Mouse (Mus musculus): ENCODE data around the gene Gm10306. TPM values are rescaled to one million over a fixed set of nuclear protein-coding genes. Genes with fewer than 3 reads are reported as not detected.

Gene Gm10306
- polyA plus RNA-seq, 1 experiment: not detected

DNA sequence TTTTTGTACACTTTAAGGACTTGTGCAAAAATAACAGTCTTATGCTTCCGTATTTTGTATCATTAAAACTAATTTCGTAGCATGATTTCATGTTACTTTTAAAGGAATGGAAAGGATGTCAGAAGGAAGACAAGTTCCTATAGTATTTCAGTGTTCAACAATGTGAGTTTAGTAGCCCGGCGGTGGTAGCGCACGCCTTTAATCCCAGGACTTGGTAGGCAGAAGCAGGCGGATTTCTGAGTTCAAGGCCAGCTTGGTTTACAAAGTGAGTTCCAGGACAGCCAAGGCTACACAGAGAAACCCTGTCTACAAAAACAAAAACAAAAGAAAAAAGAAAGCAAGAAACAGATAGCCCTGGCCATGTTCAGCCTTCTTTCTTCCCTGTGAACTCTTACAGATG is 799 bp downstream of the Gm10306 start:
- peaks cover 2% of the 10 kb centered on the region; the same call in 1 of the 2 replicates for H3K4me1 ChIP-seq (ENCODE audit: control insufficient read depth, insufficient read depth, low read length)
- H3K4me3 ChIP-seq (ENCODE audit: insufficient read depth, low read depth, low read length): no peak overlapping the region
- no peak for TF ChIP-seq POLR2A (IDR thresholded peaks at IDR 0.05; ENCODE audit: insufficient read depth, low read depth, low read length)
- no peak for TF ChIP-seq CTCF (IDR thresholded peaks at IDR 0.05; ENCODE audit: insufficient read depth, low read depth, low read length)
- H3K27ac ChIP-seq (ENCODE audit: insufficient read depth, low read depth, low read length): no peak overlapping the region
- WGBS: 67% methylated on average over 7 of the region's 7 CpGs

DNA sequence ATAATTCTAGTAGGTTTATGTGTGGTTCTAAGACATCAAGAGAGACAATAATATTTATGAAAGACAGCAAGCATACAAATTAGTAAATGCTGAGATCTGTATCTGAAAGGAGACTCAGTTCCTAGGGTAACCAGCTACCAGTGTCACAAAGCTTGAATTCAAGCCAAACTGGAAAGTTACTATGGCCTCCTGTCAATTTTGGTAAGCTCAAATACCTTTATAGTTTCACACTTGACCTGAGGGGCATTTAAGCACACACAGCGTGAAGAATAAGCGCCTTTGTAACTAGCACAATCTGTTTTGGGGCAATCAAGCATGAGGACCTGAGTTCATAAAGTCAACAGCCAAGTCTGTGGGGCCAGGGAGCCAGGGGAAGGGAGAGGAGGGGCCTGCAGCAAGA is 2.9 kb downstream of the Gm10306 start:
- Histone ChIP-seq H3K27ac (ENCODE audit: insufficient read depth, low read depth, low read length) (no peak overlapping the region), H3K4me1 (ENCODE audit: control insufficient read depth, insufficient read depth, low read length) (peaks cover 2% of the 10 kb centered on the region; the same call in 1 of the 2 replicates), H3K4me3 (ENCODE audit: insufficient read depth, low read depth, low read length) (no peak overlapping the region)
- 46% methylated on average over 2 of the region's 2 CpGs for WGBS
- TF ChIP-seq POLR2A (IDR thresholded peaks at IDR 0.05; ENCODE audit: insufficient read depth, low read depth, low read length) (no peak), CTCF (IDR thresholded peaks at IDR 0.05; ENCODE audit: insufficient read depth, low read depth, low read length) (no peak)

DNA sequence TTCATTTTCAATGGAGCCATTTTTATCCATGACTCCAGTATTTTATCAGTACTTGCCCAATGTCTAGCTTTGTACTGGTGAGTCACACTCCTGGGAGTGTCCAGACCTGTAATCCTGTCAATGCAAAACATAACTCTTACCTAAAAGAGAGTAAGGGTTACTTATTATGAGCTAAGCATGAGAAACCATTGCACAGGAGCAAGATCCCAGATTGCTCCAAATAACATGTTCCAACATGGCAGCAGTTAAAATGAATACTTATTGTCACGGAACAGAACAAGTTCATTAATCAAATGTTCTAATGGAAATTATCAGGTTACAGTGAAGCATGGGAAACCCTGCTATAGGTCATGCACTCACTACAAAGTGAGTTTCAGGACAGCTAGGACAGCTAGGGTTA is 4.0 kb downstream of the Gm10306 start:
- Histone ChIP-seq H3K27ac (ENCODE audit: insufficient read depth, low read depth, low read length) (no peak overlapping the region), H3K4me3 (ENCODE audit: insufficient read depth, low read depth, low read length) (no peak overlapping the region), H3K4me1 (ENCODE audit: control insufficient read depth, insufficient read depth, low read length) (no peaks in the 10 kb centered on the region)
- TF ChIP-seq CTCF (IDR thresholded peaks at IDR 0.05; ENCODE audit: insufficient read depth, low read depth, low read length) (no peak), POLR2A (IDR thresholded peaks at IDR 0.05; ENCODE audit: insufficient read depth, low read depth, low read length) (no peak)
- 87% methylated on average over 1 of the region's 1 CpGs for WGBS

DNA sequence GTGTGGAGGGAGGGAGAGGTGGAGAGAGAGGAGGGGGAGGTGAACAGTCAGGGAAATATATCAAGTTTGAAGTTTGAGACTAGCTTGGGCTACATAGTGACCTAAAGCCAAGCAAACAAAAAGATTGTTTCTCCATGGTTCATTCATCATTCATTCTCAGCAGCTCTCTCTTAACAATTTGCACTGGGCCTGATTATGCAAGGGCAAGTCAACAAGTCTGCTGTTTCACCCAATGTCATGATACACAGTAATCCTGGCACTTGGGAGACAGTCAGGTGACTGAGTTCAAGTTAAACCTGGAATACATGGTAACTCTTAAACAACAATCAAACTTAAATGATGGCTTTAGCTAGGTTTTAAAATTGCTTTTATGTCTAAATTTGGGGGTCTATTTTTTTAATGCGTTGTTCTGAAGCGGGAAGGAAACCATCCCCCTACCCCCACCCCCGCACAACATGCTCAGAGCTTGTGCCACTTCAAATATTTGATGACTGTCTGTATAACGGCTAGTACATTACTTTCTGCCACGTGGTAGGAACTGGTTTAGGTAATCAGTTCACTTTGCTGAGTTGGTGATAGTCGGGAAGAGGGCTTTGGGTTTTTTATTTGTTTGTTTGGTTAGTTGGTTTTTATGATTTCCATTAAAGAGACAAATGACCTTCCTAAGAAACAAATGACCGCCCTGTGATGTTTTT is 5.8 kb downstream of the Gm10306 start:
- 79% methylated on average over 7 of the region's 7 CpGs for WGBS
- Histone ChIP-seq H3K27ac (ENCODE audit: insufficient read depth, low read depth, low read length) (no peak overlapping the region), H3K4me1 (ENCODE audit: control insufficient read depth, insufficient read depth, low read length) (no peaks in the 10 kb centered on the region), H3K4me3 (ENCODE audit: insufficient read depth, low read depth, low read length) (no peak overlapping the region)
- TF ChIP-seq POLR2A (IDR thresholded peaks at IDR 0.05; ENCODE audit: insufficient read depth, low read depth, low read length): no peak
- no peak for TF ChIP-seq CTCF (IDR thresholded peaks at IDR 0.05; ENCODE audit: insufficient read depth, low read depth, low read length)

DNA sequence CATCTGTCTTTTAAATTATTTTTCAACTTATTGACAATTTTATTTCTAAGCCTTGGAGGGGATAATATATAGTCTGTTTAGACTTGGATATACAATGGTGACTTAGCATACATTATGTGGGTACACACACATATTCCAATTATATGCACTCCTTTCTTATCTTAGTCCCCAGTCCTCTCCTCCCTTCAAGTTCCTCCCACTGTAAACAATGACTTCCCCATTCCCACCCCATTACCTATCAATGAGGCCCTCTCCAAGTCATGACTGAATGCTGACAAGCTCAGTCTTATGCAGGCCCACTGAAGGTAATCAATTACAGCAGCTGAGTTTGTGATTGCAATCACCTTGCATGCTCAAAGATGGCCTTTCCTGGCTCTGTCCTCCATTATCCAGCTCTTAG is 8.0 kb downstream of the Gm10306 start:
- Histone ChIP-seq H3K4me3 (ENCODE audit: insufficient read depth, low read depth, low read length) (no peak overlapping the region), H3K4me1 (ENCODE audit: control insufficient read depth, insufficient read depth, low read length) (no peaks in the 10 kb centered on the region), H3K27ac (ENCODE audit: insufficient read depth, low read depth, low read length) (no peak overlapping the region)
- TF ChIP-seq POLR2A (IDR thresholded peaks at IDR 0.05; ENCODE audit: insufficient read depth, low read depth, low read length): no peak
- no peak for TF ChIP-seq CTCF (IDR thresholded peaks at IDR 0.05; ENCODE audit: insufficient read depth, low read depth, low read length)

DNA sequence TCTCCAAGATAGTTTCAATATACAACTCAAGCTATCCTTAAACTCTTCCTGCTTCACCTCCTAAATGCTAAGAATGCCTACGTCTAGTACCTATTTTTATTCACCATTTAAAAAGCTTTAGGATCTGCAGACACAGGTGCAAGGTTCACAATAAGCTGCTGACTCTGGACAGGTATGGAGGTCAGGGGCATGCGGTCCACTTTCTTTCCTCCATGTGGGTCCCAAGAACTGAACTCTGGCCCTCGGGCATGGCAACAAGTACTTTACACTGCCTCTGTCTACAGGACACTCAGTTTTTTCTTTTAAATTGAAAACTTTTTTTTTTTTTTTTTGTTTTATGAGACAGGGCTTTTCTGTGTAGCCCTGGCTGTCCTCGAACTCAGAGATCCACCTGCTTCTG is 16.3 kb downstream of the Gm10306 start:
- H3K4me3 ChIP-seq (ENCODE audit: insufficient read depth, low read depth, low read length): no peak overlapping the region
- no peak for TF ChIP-seq POLR2A (IDR thresholded peaks at IDR 0.05; ENCODE audit: insufficient read depth, low read depth, low read length)
- TF ChIP-seq CTCF (IDR thresholded peaks at IDR 0.05; ENCODE audit: insufficient read depth, low read depth, low read length): no peak
- 92% methylated on average over 4 of the region's 4 CpGs for WGBS
- H3K27ac ChIP-seq (ENCODE audit: insufficient read depth, low read depth, low read length): no peak overlapping the region
- no peaks in the 10 kb centered on the region for H3K4me1 ChIP-seq (ENCODE audit: control insufficient read depth, insufficient read depth, low read length)

DNA sequence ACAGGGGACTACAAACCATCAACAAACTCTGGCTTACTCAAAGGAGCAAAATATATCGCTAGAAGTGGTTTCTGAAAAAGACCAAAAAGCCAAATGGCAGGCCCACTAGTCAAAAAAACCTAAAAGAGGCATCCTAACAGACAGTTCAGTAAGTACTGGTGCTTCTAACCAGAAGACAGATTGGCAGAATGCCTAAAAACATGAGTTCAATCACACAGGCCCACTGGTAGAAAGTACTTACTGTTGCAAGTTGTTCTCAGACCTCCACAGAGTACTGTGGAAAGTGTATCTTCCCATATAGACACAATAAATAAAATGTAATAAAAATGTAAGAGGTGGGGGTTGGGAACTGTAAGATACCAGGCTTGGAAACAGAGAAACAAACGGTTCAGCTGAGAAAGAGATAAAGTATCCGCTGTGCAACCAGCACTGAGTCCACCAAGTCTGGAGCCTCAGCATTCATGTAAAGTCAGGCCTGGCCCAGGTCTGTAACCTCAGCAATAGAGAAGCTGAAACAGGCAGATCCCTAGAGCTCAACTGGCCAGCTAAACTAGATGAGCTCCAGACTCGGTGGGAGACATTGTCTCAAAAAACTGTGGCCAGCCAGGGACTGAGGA is 35.5 kb downstream of the Gm10306 start:
- TF ChIP-seq POLR2A (IDR thresholded peaks at IDR 0.05; ENCODE audit: insufficient read depth, low read depth, low read length): no peak
- Histone ChIP-seq H3K4me3 (ENCODE audit: insufficient read depth, low read depth, low read length) (no peak overlapping the region), H3K4me1 (ENCODE audit: control insufficient read depth, insufficient read depth, low read length) (no peaks in the 10 kb centered on the region), H3K27ac (ENCODE audit: insufficient read depth, low read depth, low read length) (no peak overlapping the region)
- WGBS: 73% methylated on average over 4 of the region's 4 CpGs

DNA sequence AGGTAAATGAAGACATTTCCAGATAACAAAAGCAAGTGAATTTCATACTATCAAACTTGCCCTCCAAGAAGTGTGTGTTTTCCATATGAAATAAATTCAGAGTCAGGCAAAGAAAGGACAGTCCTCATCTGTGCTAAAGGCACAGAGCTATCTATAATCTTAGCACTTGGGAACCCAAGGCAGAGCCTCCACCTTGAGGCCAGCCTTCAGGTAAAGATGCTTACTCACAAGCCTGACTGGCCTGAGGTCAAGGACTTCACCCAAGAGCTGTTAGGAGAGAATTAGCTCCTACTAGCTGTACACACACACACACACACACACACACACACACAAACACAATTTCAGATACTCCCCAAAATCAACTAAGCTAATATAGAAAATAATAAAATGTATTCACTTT is 36.4 kb downstream of the Gm10306 start:
- Histone ChIP-seq H3K4me3 (ENCODE audit: insufficient read depth, low read depth, low read length) (no peak overlapping the region), H3K4me1 (ENCODE audit: control insufficient read depth, insufficient read depth, low read length) (no peaks in the 10 kb centered on the region), H3K27ac (ENCODE audit: insufficient read depth, low read depth, low read length) (no peak overlapping the region)
- TF ChIP-seq CTCF (IDR thresholded peaks at IDR 0.05; ENCODE audit: insufficient read depth, low read depth, low read length): no peak
- TF ChIP-seq POLR2A (IDR thresholded peaks at IDR 0.05; ENCODE audit: insufficient read depth, low read depth, low read length): no peak

DNA sequence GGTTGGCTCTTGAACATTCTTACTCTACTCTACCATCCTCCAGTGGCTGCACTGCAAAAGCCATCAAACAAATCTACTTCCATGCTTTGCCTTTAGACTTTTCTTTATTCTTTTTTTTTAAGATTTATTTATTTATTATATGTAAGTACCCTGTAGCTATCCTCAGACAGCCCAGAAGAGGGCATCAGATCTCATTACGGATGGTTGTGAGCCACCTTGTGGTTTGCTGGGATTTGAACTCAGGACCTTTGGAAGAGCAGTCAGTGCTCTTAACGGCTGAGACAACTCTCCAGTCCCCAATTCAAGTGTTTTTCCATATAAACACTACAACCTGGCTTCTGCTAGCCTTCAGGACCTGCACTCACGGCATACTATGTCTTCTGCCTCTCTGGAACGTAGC is 45.0 kb downstream of the Gm10306 start:
- Histone ChIP-seq H3K4me1 (ENCODE audit: control insufficient read depth, insufficient read depth, low read length) (no peaks in the 10 kb centered on the region), H3K27ac (ENCODE audit: insufficient read depth, low read depth, low read length) (no peak overlapping the region), H3K4me3 (ENCODE audit: insufficient read depth, low read depth, low read length) (no peak overlapping the region)
- WGBS: 85% methylated on average over 4 of the region's 4 CpGs
- TF ChIP-seq POLR2A (IDR thresholded peaks at IDR 0.05; ENCODE audit: insufficient read depth, low read depth, low read length) (no peak), CTCF (IDR thresholded peaks at IDR 0.05; ENCODE audit: insufficient read depth, low read depth, low read length) (no peak)

All from olfactory bulb, adult 2 months (tissue).